Mouse (Mus musculus) heart, adult 18-20 months (tissue): Measurements from ENCODE around the gene Mpi. TPM values are rescaled to one million over a fixed set of nuclear protein-coding genes. Genes with fewer than 3 reads are reported as not detected.

Experiments
- DNase-seq, 2 experiments: peaks; one replicate each; pipeline ENCODE4 v3.0.0; 2021 to 2022; ENCODE audit warnings: mixed read lengths in 1 of 2
- total RNA-seq, 2 experiments: library from RNA; stranded (reverse); gene quantifications; 2 replicates each; pipeline ENCODE4 v1.2.3; 2021

The Mpi gene
- total RNA-seq, 2 experiments from 2014 or later = 118 to 140 TPM

DNA sequence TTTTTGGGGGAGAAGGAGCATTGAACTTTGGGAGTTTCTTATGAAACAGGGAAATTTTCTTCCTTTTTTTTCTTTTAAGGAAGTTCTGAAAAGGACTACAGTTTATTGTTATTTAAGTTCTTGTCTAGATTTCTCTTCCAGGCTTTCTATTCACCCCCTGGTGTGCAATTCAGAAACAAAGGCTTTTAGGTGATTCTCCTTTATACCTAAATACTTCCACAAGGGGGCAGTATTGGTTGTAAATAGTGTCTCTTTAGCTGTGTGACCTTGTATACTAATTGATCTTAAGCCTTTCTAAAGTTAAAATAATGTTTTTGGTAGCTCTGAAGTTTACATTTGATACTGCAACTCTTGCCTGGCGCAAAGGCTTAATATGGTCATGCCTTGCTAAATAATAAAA lies 28.8 kb downstream of the Mpi start:
- DNase-seq = peak in 1 of 2 experiments; percentile 69

DNA sequence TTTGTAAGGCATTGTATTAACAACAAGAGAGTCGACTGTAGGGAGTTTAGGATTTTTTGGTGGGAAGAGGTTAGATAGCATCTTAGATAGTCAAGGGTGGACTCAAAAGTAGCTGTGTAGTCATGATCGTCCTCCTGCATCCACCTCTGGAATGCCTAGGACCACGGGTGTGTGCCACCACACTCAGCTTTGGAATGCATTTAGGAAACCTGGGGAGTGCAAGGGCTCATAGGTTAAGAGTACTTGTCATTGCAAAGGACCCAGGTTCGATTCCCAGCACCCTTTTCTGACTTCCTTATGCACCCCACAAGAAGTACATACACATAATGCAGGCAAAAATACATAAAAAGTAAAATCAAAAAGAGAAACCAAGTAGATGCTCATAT lies 29.7 kb downstream of the Mpi start:
- no peak for DNase-seq

DNA sequence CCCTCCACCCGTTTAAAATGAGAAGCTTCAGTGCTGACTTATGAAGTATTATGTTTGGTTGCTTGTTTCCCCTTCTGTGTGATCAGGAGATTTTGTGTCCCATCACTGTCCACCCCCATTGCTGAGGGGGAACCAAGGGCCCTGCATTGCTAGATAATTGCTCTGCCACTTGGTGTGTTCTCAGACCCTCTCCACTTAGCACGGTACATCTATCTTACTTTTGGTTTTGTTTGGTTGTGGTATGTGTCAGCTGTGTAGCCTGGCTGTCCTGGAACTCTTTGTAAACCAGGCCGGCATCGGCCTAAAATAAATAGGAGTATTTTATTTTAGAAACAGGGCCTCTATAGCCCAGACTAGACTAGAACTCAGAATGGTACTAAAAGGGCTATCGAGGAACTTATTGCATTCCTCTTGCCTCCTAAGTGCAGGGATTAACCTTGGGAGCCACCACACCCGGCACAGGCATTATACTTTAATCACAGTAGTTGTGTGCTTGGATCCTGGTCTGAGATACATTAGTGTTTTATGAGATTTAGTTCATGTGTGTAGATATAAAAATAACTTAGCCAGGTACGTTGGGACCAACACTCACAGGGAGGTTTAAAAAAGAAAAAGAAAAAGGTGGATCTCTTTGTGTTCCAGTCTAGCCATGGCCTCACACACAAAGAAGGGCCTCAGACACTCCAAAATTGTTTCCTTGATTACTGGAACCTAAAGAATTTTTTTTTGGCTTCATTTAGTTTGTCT lies 30.3 kb downstream of the Mpi start:
- DNase-seq = no peak

DNA sequence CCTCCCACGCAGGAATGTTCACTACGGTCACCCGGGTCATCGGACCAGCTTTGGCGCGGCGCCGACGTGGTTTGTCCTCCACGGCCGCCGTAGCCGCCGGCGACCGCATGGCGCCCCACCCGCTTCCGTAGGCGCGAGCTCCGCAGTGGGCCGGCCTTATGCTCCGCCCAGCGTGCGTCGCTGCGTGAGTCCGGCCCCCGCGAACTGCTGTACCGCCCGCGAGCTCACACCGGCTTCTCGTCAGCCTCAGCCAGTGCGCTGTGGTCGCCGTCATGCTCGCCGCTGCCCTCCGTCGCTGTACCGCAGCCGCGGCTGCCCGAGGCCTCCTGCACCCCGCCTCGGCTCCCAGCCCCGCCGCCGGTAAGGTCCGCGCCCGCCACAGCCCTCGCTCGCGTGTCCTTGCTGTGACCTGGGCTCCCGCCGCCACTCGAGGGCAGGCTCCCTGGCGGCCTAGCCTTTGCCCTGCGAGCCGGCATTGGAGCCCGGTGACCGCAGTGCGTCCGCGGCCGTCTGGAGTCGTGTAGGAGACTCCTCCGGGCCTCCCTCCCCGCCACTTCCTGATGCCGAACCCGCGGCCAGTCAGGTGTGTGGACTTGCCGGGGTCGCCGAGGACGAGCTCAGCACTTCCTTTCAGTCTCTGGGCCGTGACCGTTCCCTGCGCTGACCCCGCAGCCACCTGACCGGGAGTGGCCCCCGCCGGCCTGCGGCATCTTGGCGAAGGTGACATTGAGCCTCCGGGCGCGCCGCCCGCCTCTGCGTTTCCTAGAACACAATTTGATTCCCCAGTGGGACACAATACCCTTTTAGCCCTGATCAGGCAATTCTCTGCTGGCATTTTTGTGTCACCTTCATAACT lies 31.3 kb downstream of the Mpi start, which contains the start of gene Cox5a:
Gene Cox5a, plus strand, starts transcription at position 219 of the 856 bp plus-strand sequence.
- peak; percentile 96 for DNase-seq

- DNase-seq = no peak
Observed at GRCm38 (mm10) chr9:57520375-57521055, 32.0 kb downstream of the Mpi start.

DNA sequence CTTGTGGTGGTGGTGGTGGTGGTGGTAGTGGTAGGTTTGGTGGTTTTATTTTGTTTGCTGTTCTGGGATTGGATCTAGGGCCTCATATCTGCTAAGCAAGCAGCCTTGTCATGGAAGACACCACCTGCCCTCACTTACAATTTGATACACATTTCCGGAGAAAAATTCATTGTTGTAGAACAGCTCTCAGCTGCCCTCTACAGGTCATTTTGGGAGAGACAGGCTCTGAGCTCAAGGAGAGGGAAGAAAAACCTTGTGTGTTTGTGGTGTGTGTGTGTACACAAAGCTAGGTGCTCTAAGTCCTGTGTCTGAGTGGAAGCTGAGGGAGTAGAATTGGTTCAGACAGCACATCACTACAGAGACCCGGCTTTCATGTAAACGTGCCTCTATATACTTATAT lies 35.5 kb downstream of the Mpi start:
- peak; percentile 49 to 86 for DNase-seq

GRCm38 (mm10) chr9:57510577-57510976 lies 42.0 kb downstream of the Mpi start:
- DNase-seq = no peak

DNA sequence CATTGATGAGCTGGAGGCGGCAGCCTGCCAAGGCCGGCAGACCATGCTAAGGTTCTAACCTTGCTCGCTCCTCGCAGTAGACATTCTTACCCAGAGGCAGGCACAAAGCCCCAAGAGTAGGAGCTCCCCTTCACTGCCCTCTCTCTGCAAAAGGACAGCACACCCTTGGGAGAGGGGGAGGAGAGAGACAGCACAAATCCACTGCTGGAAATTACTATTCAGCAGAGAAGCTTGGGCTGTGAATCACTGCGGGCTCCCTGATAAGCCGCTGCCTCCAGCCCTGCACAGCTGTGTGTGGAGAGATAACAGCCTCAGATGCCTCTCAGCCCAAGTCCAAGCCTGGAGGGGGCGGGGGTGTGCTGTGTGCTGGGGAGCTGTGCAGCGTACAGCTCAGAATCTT lies 46.9 kb downstream of the Mpi start:
- peak; percentile 76 to 88 for DNase-seq

GRCm38 (mm10) chr9:57504891-57505290 lies 47.7 kb downstream of the Mpi start:
- DNase-seq = no peak

- DNase-seq = peak; percentile 54 to 69
Observed at GRCm38 (mm10) chr9:57504381-57504700, 48.2 kb downstream of the Mpi start.

GRCm38 (mm10) chr9:57503622-57504380 lies 48.8 kb downstream of the Mpi start, which contains the start of gene Rpp25:
Gene Rpp25, plus strand, starts transcription at chr9:57504026.
- DNase-seq = peak; percentile 75 to 85

DNA sequence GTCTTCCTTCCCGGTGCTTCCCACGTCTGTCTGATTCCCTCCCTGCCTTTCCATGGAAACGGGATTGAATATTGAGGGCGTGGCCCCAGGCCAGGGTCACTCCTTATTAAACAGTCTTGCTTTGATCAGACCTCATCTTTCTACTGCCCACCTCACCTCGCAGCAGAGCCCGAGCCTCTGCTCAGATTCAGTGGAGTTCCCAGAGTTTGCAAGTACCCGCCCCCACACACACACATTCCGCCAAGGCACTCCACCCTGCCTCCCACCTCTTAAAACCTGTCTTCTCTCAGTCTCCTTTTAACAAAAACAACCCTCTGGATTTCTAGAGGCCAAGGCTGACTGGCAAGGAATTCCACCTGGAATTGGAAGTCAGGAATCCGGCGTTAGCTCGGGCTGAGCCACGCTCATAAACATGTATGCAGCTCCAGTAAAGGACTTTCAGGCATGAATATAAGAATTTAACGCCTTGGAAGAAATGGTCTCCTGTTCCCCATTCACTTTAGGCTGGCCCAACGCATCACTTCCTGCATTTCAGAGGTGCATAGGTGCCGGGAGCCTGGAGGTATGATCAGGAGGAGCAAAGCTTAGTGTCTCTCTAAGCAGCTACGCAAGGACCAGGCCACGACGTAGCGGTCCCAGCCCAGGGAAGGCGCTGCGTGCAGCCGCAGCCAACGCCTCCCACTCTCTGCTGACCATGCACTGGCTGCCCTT lies 49.5 kb downstream of the Mpi start:
- peak; percentile 27 to 31 for DNase-seq

DNA sequence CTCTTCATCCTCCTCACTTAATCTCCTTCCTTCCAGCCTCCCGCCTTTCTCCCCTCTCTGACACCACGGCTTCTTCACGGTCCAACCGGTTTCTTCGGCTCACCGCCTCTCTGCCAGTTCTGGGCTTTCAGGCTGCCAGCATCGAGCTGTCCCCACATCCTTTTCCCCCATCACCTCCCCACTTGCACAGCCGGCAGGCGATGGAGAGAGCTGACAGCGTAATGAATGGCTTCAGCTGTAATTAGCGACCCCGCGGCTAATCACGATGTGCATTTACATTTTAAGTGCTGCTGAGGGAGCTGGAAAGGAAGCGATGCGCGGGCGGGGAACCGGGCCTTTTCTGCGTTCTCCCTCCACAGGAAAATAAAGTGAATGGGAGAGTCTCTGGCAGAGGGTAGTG lies 50.7 kb downstream of the Mpi start:
- no peak for DNase-seq

- DNase-seq = no peak
Observed at GRCm38 (mm10) chr9:57501452-57501851, 51.1 kb downstream of the Mpi start.

GRCm38 (mm10) chr9:57498536-57498935 lies 54.0 kb downstream of the Mpi start:
- DNase-seq = no peak

- no peak for DNase-seq
Observed at GRCm38 (mm10) chr9:57497236-57497635, 55.3 kb downstream of the Mpi start.

DNA sequence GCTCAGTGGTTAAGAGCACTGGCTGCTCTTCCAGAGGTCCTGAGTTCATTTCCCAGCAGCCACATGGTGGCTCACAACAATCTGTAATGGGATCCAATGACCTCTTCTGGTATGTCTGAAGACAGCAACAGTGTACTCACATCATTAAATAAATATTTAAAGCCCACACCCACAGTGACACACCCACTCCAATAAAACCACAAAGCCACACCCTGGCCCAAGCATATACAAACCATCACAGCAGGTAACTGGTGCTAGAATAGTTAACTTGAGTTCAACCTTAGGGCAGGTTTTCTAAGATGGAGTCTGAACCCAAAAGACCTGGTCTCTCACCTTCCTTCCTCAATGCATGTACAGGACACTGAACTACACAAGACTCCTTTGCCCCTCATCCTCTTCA lies 57.6 kb downstream of the Mpi start:
- DNase-seq = no peak
